Mouse (Mus musculus): Measurements from ENCODE around the gene D17H6S53E.

- TF ChIP-seq MAX (IDR thresholded peaks at IDR 0.05) (no peak), CTCF (IDR thresholded peaks at IDR 0.05; ENCODE audit: control insufficient read depth, insufficient read depth, insufficient read length) (no peak), MYOG (IDR thresholded peaks at IDR 0.05; ENCODE audit: control insufficient read depth, extremely low read depth, insufficient read length) (no peak)
Observed at GRCm38 (mm10) chr17:35147922-35148639, 21.9 kb downstream of the D17H6S53E start.
